13 mouse cellular contexts compared by ENCODE assay signal in the genomic region with DNA sequence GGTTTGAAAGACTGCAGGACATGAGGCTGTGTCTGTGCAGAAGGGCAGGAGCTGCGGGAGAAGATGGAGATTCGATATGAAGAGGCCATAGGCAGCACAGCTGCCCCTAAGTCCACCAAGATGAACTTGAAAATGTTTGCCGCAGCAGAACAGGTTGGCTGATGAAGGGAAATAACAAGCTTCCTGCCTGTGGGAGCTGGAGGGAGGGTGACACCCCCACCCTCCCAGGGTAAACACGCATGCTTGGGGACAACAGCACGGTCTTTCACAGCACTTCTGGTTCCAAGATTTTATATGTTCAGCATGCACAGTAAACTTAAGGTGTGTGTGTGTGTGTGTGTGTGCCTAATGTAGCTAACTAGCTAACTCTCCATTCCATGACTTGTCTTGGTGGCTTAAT. TPM values are rescaled to one million over a fixed set of nuclear protein-coding genes. Genes with fewer than 3 reads are reported as not detected.
"Had no signal": no experiment of that assay in that cellular context is flagged by ENCODE, and none has a peak within 500 bp of the region (broad histone marks: within the 10 kb centered on the region; RNA-seq: fewer than 3 reads in every experiment).

No protein-coding gene starts in this region.

- H3K27me3 ChIP-seq: intestine, embryonic 15.5 days; liver, embryonic 15.5 days; midbrain, embryonic 13.5 days; neural tube, embryonic 15.5 days had no signal

- ATAC-seq: intestine, embryonic 15.5 days; midbrain, embryonic 13.5 days had no signal

- DNase-seq: kidney, adult 18-20 months; kidney, postnatal 25 days; left cerebral cortex, postnatal 4 days; lung, adult 2 months; lung, postnatal 10 days; right cerebral cortex, adult 18-20 months; right cerebral cortex, postnatal 25 days had no signal

- H3K27ac ChIP-seq: intestine, embryonic 15.5 days; liver, embryonic 15.5 days; macrophage; midbrain, embryonic 13.5 days; neural tube, embryonic 15.5 days had no signal

- H3K4me2 ChIP-seq: intestine, embryonic 15.5 days; liver, embryonic 11.5 days; liver, embryonic 15.5 days; midbrain, embryonic 13.5 days; neural tube, embryonic 15.5 days had no signal

- H3K4me3 ChIP-seq: intestine, embryonic 15.5 days; liver, embryonic 15.5 days; midbrain, embryonic 13.5 days; neural tube, embryonic 15.5 days had no signal

- H3K9me3 ChIP-seq: intestine, embryonic 15.5 days; liver, embryonic 15.5 days; midbrain, embryonic 13.5 days; neural tube, embryonic 15.5 days had no signal

- H3K9ac ChIP-seq: intestine, embryonic 15.5 days; liver, embryonic 15.5 days; midbrain, embryonic 13.5 days; neural tube, embryonic 15.5 days had no signal

- H3K36me3 ChIP-seq: intestine, embryonic 15.5 days; liver, embryonic 15.5 days; midbrain, embryonic 13.5 days; neural tube, embryonic 15.5 days had no signal

RNA-seq across cellular contexts. Expression of gene Mboat2, which starts 38.6 kb away (rescaled TPM):
- polyA plus RNA-seq: macrophage had no signal
